Mouse (Mus musculus) ES-CJ7 (cell line): ENCODE measurements around the gene Prkaca.
"Not testable (repeated sequence)": the region's sequence is repeated elsewhere in the genome, so short reads cannot be mapped to it uniquely, and the experiment has no call there.

Experiments
- DNase-seq: peaks from one replicate; pipeline ENCODE4 v3.0.0; 2011; ENCODE audit warnings: low read depth, low spot score

Prkaca gene

GRCm38 (mm10) chr8:83976101-83976630 is 3.4 kb downstream of the Prkaca start:
- no peak for DNase-seq

DNA sequence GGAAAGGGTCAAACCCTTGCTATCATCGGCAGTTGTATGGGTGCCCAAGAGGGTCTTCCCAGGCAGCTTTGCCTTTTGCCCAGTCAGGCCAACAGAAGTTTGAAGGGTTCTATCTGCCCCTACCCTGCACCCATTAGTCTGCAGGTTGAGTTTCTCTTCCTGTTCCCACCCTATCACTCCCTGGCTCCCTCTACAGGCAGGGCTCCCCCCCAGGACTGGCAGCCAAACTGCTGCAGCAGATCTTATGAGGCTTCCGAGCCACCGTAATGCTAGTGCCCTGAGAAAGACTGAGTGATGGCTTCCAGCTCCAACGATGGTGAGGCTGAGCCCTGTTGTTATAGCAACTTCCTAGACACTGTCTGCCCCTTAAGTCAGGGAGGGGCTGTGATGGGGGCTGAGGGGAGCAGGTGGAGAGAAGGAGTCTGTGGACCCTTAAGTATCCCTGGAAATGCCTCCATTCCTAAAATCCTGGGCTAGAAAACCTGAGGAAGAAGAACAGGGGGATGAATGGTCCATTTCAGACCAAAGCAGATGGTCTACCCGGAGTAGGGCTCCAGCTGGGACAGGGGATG is 4.1 kb downstream of the Prkaca start:
- no peak for DNase-seq

DNA sequence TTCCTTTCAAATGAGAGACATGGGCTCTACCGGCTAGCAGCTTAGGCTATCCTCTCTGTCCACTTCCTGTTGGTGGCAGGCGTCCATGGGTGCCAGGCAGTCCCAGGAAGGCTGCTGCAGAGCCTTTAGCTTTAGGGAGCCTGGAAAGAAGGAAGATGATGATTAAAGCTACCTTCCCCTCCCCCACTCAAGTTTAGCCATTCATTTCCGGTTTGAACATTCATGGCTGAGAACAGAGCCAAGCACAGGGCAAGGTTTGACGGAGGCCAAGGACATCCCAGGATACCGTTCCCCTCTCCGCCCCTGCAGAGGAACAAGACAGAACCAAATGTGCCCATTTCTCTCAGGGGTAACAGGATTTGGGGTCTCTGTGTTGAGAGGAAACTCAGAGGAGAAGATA is 4.9 kb downstream of the Prkaca start:
- DNase-seq, result no peak

GRCm38 (mm10) chr8:83978200-83978599 is 5.4 kb downstream of the Prkaca start:
- DNase-seq, result no peak

DNA sequence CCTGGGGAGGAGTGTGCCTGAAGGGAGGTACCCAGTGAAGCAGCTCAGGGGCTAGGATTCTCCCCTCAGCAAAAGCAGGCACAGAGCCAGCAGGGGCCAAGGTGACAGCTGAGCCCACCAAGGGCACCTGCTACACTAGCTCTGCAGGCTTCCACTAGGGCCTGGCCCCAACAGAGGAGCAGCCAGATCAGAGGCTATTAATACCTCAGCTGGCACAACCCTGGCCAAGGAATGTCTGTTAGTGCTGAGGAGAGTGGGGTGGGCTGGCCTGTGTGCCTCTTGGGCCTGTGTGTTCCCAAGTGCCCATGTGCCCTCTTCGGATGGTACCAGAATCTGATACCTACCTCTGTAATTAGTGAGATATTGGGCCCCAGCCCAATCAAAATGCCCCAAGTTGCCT is 7.5 kb downstream of the Prkaca start:
- no peak for DNase-seq

GRCm38 (mm10) chr8:83980845-83981244 is 8.1 kb downstream of the Prkaca start:
- DNase-seq, result no peak

- no peak for DNase-seq
Measured at GRCm38 (mm10) chr8:83981533-83981932, 8.7 kb downstream of the Prkaca start.

DNA sequence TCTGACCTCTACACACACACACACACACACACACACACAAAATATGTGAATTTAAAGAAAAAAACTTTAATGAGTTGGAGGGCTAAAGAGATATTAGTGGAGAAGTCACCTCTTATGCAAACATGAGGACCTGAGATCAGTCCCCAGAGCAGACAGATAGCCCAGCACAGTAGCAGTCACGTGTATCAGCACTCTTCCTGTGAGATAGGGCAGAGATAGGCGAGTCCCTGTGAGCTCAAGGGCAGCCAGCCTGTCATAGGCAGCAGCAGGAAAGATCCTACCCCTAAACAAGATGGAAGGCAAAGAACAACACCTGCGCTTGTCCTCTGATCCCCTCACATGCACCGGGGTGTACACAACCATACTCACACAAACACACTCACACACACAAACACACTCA is 9.7 kb downstream of the Prkaca start:
- DNase-seq, result no peak

DNA sequence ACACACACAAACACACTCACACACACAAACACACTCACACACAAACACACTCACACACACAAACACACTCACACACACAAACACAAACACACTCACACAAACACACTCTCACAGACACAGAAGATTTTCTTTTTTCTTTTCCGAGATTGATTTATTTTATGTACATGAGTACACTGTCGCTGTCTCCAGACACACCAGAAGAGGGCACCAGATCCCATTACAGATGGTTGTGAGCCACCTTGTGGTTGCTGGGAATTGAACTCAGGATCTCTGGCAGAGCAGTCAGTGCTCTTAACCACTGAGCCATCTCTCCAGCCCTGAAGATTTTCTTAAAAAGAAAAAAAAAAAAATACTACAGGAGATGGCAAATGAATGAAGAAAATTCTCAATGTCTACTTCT is 10.4 kb downstream of the Prkaca start:
- DNase-seq, result not testable (repeated sequence)

- DNase-seq, result no peak
Measured at GRCm38 (mm10) chr8:83989243-83989642, 16.4 kb downstream of the Prkaca start.

DNA sequence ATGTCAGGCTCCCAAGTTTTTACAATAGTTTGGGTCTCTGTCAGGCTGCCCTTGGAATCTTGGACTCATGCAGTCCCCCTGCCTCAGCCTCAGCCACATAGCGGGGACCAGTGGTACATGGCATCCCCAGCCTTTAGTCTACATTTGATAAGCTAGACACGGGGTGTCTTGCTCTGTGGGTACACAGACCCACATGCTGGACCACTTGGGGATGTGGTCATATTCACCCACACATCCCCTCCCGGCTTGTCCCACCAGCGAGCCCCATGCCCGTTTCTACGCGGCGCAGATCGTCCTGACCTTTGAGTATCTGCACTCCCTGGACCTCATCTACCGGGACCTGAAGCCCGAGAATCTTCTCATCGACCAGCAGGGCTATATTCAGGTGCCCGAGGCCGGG is 17.4 kb downstream of the Prkaca start:
- DNase-seq, result no peak

DNA sequence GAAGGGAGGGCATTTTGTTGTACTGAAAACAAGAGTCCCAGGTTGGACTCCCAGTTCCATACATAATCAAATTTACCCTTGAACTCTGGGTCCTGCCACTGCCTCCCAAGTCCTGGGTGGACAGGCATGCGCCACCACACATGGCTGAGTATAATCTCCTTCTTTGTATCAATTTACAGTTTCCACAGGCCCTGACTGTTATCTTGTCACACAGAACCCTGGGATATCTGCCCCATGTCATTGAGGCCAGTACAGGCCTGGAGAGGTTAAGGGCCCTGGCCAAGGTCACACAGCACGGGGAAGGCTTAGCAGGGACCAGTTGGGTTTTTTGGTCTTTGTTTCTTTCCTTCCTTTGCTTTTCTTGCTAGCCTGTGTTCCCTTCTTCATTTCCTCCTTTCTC is 19.7 kb downstream of the Prkaca start:
- DNase-seq, result no peak

DNA sequence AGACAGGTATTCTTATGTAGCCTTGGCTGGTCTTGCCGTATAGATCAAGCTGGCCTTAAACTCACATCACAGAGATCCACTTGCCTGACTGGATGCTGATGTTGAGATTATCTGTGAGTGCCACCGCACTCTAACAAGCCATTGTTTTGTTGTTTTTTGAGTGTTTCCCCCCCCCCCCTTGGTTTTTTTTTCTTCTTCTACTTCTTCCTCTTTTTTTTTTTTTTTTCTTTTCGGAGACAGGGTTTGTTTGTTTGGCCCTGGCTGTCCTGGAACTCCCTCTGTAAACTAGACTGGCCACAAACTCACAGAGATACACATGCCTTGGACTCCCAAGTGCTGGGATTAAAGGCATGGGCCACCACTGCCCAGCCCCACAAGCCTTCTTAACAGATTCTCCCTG is 21.2 kb downstream of the Prkaca start:
- no peak for DNase-seq

DNA sequence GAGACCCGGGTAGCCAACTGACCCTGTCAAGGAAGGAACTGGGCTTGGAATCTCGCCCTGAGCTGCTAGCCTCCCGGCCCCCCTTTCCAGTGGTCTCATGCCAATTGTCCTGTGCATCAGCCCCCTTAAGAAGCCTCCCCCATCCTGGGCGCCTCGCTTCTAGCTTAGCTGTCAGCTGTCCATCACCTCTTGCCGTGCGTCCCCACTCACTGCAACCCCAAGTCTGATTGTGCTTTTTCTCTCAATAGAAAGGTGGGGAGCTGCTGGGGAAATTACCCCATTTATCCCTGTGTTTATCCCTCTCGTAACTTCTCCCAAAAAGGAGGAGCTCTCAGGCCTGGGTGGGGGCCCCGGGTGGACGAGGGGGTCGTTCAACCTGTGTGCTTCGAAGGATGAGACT is 23.2 kb downstream of the Prkaca start:
- DNase-seq, result no peak

DNA sequence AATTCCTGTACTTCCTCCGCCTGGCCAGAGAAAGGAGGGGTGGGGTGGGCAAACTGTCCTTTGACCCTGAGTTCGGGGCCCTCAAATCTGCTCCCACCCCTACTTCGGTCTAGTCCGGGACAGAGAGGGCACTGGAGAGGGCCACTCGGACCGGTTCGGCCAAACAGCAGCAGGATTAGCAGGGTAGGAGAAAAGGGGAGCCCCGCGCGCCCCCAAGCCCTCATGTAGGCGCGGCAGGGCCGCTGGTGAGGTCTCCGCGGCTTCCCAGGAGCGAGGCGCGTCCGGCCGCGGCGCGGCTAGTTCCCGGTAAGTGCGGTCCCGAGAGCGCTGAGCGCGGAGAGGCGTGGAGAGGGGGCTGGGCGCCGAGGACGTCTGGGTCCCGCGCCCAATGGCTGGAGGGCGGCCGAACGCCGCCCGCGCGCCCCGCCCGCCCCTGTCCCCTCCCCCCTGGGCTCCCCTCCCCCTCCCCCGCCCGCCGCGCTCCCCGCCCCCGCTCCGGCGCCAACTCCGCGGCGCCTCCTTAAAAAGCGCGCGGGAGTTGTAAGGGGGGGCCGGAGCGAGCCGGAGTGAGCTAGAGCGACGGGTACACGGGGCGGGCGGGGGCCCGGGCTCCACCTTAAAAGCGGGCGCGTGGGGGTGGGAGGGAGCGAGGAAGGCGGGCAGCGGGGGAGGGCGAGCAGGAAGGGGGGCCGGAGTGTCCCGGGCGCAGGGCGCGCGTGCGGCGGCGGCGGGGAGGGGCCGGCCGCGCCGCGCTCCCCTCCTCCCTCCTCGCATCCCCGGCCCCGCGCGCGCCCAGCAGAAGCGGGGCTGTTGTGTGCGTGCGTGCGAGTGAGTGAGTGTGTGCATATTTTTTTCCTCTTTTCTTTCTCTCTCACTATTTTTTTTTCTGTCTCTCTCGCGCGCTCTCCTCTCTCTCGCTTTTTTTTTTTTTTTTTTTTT is 24.0 kb downstream of the Prkaca start:
- DNase-seq, result peak; percentile 92

GRCm38 (mm10) chr8:83997511-83998141 is 24.8 kb downstream of the Prkaca start, which contains the start of gene Samd1:
Gene Samd1, plus strand, starts transcription at chr8:83997672.
- no peak for DNase-seq

GRCm38 (mm10) chr8:83998231-83999056 is 25.7 kb downstream of the Prkaca start:
- DNase-seq, result peak; percentile 92

DNA sequence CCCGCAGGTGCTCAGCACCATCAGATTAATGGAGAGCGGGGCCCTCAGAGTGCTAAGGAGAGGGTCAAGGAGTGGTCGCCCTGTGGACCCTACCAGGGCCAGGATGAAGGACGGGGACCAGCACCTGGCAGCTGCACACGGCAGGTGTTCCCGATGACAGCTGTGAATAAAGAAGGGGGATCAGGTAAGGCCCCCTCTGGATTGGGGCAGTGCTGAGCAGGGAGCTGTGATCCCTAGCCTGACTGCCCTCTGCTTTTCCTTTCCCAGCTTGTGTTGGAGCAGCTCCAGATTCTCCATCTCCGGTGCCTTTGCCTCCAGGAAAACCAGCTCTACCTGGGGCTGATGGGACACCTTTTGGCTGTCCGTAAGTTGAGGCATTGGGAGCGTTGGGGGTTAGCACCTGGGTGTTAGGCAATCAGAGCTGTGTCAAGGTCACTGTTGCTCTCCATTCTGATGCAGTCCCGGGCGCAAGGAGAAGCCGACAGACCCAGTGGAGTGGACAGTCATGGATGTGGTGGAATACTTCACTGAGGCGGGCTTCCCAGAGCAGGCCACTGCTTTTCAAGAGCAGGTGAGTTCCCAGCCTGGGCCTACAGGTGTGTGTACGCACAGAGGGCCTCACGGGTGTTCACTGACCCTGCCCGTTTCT is 26.4 kb downstream of the Prkaca start:
- DNase-seq, result no peak

DNA sequence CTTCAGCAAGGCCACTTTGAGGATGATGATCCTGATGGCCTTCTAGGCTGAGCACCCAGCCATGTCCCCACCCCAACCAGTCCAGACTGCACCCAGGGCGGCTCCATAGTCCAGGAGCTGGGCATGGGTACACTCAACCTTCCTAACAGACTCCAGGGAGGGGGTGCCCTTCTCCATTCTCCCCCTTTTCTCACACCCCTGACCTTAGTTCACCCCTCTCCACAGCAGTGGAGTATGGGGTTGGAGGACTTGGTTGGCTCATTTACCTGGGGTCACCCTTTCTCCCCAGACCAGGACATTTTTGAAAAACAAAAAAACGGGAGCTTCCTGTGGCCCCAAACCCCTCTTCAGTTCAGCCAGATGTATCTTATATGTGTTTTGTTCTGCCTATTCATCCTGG is 27.0 kb downstream of the Prkaca start:
- no peak for DNase-seq

GRCm38 (mm10) chr8:84001281-84002000 is 28.6 kb downstream of the Prkaca start, which contains the start of gene 1700067K01Rik:
Gene 1700067K01Rik, plus strand, starts transcription at chr8:84001502.
- peak; percentile 62 for DNase-seq
